Mouse (Mus musculus) hindbrain, postnatal 0 days (tissue): ENCODE data around the gene Traf6. TPM values are rescaled to one million over a fixed set of nuclear protein-coding genes. Genes with fewer than 3 reads are reported as not detected.
A peak's percentile ranks its signal among the peaks of the same experiment; 100 is the strongest.

Experiments
- ATAC-seq: fragments of 200-750 bp; cut with Nextera tagmentation; 2 replicates; pipeline ENCODE4 v1.8.0; 2017; ENCODE audit warnings: mild to moderate bottlenecking, moderate TSS enrichment, moderate library complexity
- DNase-seq: peaks from one replicate; pipeline ENCODE4 v3.0.0-alpha.2; 2015; ENCODE audit warnings: low spot score
- H3K27ac ChIP-seq: fragments of 300-500 bp; sonication (generic); 2 replicates; pipeline ENCODE4 v1.5.1; 2014; ENCODE audit warnings: mild to moderate bottlenecking
- H3K27me3 ChIP-seq: fragments of 300-500 bp; sonication (generic); 2 replicates; pipeline ENCODE4 v1.6.1; 2014; ENCODE audit warnings: low read length, mixed read lengths; ENCODE audit not compliant: insufficient read depth
- H3K36me3 ChIP-seq: fragments of 300-500 bp; sonication (generic); 2 replicates; pipeline ENCODE4 v1.6.1; 2014; ENCODE audit warnings: low read length, mixed read lengths; ENCODE audit not compliant: insufficient read depth
- H3K4me1 ChIP-seq: fragments of 300-500 bp; sonication (generic); 2 replicates; pipeline ENCODE4 v1.6.1; 2014; ENCODE audit warnings: antibody characterized with exemption, low read length, mixed read lengths; ENCODE audit not compliant: insufficient read depth
- H3K4me2 ChIP-seq: fragments of 300-500 bp; sonication (generic); 2 replicates; pipeline ENCODE4 v1.6.1; 2014; ENCODE audit warnings: low read depth, mild to moderate bottlenecking, low read length, moderate library complexity, mixed read lengths
- H3K4me3 ChIP-seq: fragments of 300-500 bp; sonication (generic); 2 replicates; pipeline ENCODE4 v1.5.1; 2014; ENCODE audit warnings: low read length
- H3K9ac ChIP-seq: fragments of 300-500 bp; sonication (generic); replicated peaks from 2 replicates; pipeline ENCODE4 v1.6.1; 2014; ENCODE audit warnings: mild to moderate bottlenecking, low read length, moderate library complexity, mixed read lengths
- H3K9me3 ChIP-seq: fragments of 300-500 bp; sonication (generic); 2 replicates; pipeline ENCODE4 v1.6.1; 2016; ENCODE audit warnings: low read length, mixed read lengths
- CTCF ChIP-seq: IDR thresholded peaks from 2 replicates; pipeline ENCODE4 v1.5.1; 2016; ENCODE audit warnings: antibody characterized with exemption, control low read depth, low read depth
- WGBS: fragments of 180-500 bp; shearing (Covaris S2); extraction: QIAGEN DNeasy Blood & Tissue Kit; methylation state at CpG from one replicate; pipeline ENCODE4 v1.1.7; 2014; 5-methylcytosine and 5-hydroxymethylcytosine counted together
- polyA plus RNA-seq: library from polyadenylated mRNA; unstranded; fragments of >200 nt; fragmentation: Nextera tagmentation; extraction: Ambion mirVana; gene quantifications from 2 replicates; pipeline ENCODE4 v1.2.1, GENCODE M21; 2015
- total RNA-seq: library from RNA; depleted of rRNA; stranded (reverse); fragments of >200 nt; gene quantifications from 2 replicates; pipeline ENCODE4 v1.2.3, GENCODE M21; 2014

Traf6 gene
- total and polyA plus RNA-seq, 2 experiments from 2014 or later = 6.8 to 21.9 TPM

DNA sequence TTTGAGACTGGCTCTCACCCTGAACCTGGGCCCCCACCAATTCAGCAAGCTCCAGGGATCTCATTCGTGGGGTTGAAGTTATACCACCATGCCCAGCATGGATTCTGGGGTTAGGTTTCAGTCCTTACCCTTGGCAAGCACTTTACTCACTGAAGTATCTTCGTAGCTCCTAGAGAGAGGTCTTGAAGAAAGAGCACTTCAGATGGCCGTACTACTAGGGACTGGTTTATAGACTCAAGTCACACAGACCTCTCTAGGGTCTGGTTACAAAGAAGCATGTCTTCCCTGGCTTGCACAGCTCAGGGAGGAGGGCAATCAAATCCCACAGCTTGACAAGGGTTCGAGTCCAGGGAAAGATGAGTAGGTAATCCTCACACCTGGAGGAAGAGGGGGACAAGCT, 43.6 kb downstream of the Traf6 start:
- WGBS = 94% methylated on average over 4 of the region's 4 CpGs
- ATAC-seq (no peak), DNase-seq (no peak)
- Histone ChIP-seq H3K36me3 (no peaks in the 10 kb centered on the region), H3K9me3 (no peaks in the 10 kb centered on the region), H3K4me3 (no peak overlapping the region), H3K4me1 (peaks cover 3% of the 10 kb centered on the region; the same call in 1 of the 2 replicates), H3K4me2 (no peak overlapping the region), H3K27me3 (no peaks in the 10 kb centered on the region), H3K27ac (0 out of 2 replicates have a peak overlapping the region, but pooled peaks have one; percentile 23), H3K9ac (no peak overlapping the region)
- no peak for TF ChIP-seq CTCF

GRCm38 (mm10) chr2:101722370-101723332, 44.4 kb downstream of the Traf6 start:
- Histone ChIP-seq H3K9ac (no peak overlapping the region), H3K36me3 (no peaks in the 10 kb centered on the region), H3K27me3 (no peaks in the 10 kb centered on the region), H3K4me2 (no peak overlapping the region), H3K27ac (peak overlapping the region; percentile 62), H3K9me3 (no peaks in the 10 kb centered on the region), H3K4me3 (no peak overlapping the region), H3K4me1 (peaks cover 3% of the 10 kb centered on the region; the same call in 1 of the 2 replicates)
- DNase-seq (peak; percentile 61), ATAC-seq (peak; percentile 54)
- TF ChIP-seq CTCF = no peak
- 28% methylated on average over 8 of the region's 8 CpGs for WGBS

GRCm38 (mm10) chr2:101723333-101723881, 45.2 kb downstream of the Traf6 start:
- no peaks in the 10 kb centered on the region for H3K36me3 ChIP-seq
- WGBS = 39% methylated on average over 10 of the region's 10 CpGs
- no peak overlapping the region for H3K9ac ChIP-seq
- TF ChIP-seq CTCF = no peak
- 0 out of 2 replicates have a peak overlapping the region, but pooled peaks have one; percentile 62 for H3K27ac ChIP-seq
- no peak overlapping the region for H3K4me3 ChIP-seq
- ATAC-seq = no peak
- no peaks in the 10 kb centered on the region for H3K27me3 ChIP-seq
- no peaks in the 10 kb centered on the region for H3K9me3 ChIP-seq
- no peak for DNase-seq
- H3K4me2 ChIP-seq = no peak overlapping the region
- H3K4me1 ChIP-seq = peaks cover 3% of the 10 kb centered on the region; the same call in 1 of the 2 replicates

DNA sequence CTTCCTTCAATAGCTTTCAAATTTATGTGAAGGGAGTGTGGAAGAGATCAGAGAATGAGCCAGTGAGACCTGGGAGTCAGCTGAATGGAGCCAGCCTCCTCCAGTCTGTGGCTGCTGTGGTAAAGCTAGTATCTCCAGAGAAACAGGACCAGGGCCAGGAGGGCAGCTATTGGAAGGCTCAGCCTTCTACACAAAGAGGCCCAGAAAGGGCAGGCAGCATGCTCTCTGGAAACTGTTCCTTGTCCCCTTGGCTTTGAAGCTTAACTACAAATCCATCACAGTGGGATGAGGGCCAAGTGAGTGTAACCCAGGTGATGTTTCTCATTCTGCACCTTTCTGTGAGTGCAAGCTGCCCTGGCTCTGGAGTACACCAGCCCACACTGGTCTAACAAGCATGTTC, 49.6 kb downstream of the Traf6 start:
- H3K4me3 ChIP-seq = no peak overlapping the region
- H3K27me3 ChIP-seq = no peaks in the 10 kb centered on the region
- H3K9me3 ChIP-seq = no peaks in the 10 kb centered on the region
- peak; percentile 53 for DNase-seq
- H3K36me3 ChIP-seq = no peaks in the 10 kb centered on the region
- H3K27ac ChIP-seq = no peak overlapping the region
- no peak overlapping the region for H3K4me2 ChIP-seq
- peaks cover 3% of the 10 kb centered on the region; the same call in 1 of the 2 replicates for H3K4me1 ChIP-seq
- no peak for TF ChIP-seq CTCF
- ATAC-seq = peak; percentile 60; the same call in 1 of the 2 replicates
- H3K9ac ChIP-seq = no peak overlapping the region

DNA sequence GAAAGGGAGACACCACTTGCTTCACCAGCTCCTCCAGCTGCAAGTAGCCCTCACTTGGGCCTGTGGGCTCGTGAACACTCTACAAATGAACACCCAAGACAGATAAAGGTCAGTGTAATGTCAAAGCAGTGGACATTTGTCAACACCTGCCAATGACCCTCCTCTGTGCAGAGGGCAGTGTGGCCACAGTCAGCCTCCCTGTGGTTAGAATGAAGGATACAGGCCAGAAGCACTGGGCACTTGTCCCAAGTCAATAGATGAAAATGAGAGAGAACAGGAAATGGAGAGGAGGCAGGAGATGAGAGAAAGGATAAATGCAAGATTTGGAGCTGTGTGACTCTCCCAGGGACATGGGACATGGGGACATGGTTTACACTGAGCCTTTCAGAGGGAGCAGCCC, 51.2 kb downstream of the Traf6 start:
- Histone ChIP-seq H3K9me3 (no peaks in the 10 kb centered on the region), H3K9ac (no peak overlapping the region), H3K4me3 (no peak overlapping the region), H3K36me3 (no peaks in the 10 kb centered on the region), H3K27me3 (no peaks in the 10 kb centered on the region), H3K4me1 (no peaks in the 10 kb centered on the region), H3K27ac (no peak overlapping the region), H3K4me2 (no peak overlapping the region)
- DNase-seq = no peak
- TF ChIP-seq CTCF = no peak
- no peak for ATAC-seq
- WGBS = 80% methylated on average over 1 of the region's 1 CpGs

DNA sequence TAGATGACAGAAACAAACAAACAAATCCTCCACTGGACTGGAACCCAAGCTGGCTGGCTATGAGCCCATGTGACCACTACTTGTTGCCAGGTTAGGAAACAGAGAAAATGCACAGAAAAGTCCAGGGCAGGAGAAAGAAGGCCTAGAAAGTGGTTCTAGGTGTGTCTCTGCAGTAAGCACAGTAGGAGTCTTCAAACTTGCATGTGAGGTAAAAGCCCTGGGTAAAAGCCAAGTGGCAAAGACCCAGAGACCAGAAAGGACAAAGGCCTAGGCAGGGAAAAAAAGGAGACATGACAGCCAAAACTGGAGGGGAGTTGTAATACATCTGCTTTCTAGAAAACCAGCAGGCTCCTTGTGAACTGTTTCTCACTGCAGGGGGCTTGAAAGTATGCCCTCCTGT, 52.7 kb downstream of the Traf6 start:
- Histone ChIP-seq H3K9ac (no peak overlapping the region), H3K4me1 (no peaks in the 10 kb centered on the region), H3K27me3 (no peaks in the 10 kb centered on the region), H3K4me3 (no peak overlapping the region), H3K4me2 (no peak overlapping the region), H3K27ac (0 out of 2 replicates have a peak overlapping the region, but pooled peaks have one; percentile 48), H3K36me3 (no peaks in the 10 kb centered on the region), H3K9me3 (no peaks in the 10 kb centered on the region)
- DNase-seq (no peak), ATAC-seq (no peak)
- TF ChIP-seq CTCF = no peak
